Mouse (Mus musculus): ENCODE measurements at regions not wholly inside any gene's neighbourhood (a gene's known extent, or its start where the extent isn't known, plus 50 kb on each side); places are given as distances from the start of the nearest gene placed in this dataset.

GRCm38 (mm10) chr16:18715381-18715780, 61.3 kb upstream of the Cldn5 start:
- TF ChIP-seq CTCF (IDR thresholded peaks at IDR 0.05; ENCODE audit: low read depth) (no peak), EP300 (IDR thresholded peaks at IDR 0.05; ENCODE audit: low read depth) (no peak)
